Mouse (Mus musculus) liver, embryonic 14.5 days (tissue): Measurements from ENCODE around the gene Apobec3. TPM values are rescaled to one million over a fixed set of nuclear protein-coding genes. Genes with fewer than 3 reads are reported as not detected.

Experiments
- ATAC-seq: fragments of 200-750 bp; cut with Nextera tagmentation; 2 replicates; pipeline ENCODE4 v1.8.0; 2017; ENCODE audit warnings: moderate number of reproducible peaks, mild to moderate bottlenecking, moderate library complexity; ENCODE audit not compliant: insufficient read depth
- DNase-seq, 3 experiments: peaks; one replicate each; pipeline ENCODE4 v3.0.0-alpha.2; 2012 to 2013; ENCODE audit warnings: low read depth in 3 of 3, low spot score in 3 of 3
- H3K27ac ChIP-seq: fragments of 300-500 bp; sonication (generic); 2 replicates; pipeline ENCODE4 v1.5.1; 2014; ENCODE audit warnings: moderate library complexity, mild to moderate bottlenecking, control low read depth, inconsistent platforms
- H3K27me3 ChIP-seq: fragments of 300-500 bp; sonication (generic); 2 replicates; pipeline ENCODE4 v1.6.1; 2014; ENCODE audit warnings: mild to moderate bottlenecking, low read length, moderate library complexity; ENCODE audit not compliant: control insufficient read depth, insufficient read depth
- H3K36me3 ChIP-seq: fragments of 300-500 bp; sonication (generic); replicated peaks from 2 replicates; pipeline ENCODE4 v1.6.1; 2014; ENCODE audit warnings: low read depth; ENCODE audit not compliant: control insufficient read depth, insufficient read depth
- H3K4me1 ChIP-seq, 2 experiments: fragments of 200-500 bp in 1 of 2; fragments of 300-500 bp in 1 of 2; sonication (generic) in 1 of 2; replicated peaks; 2 replicates each; pipeline ENCODE4 v1.6.1; 2012 to 2014; ENCODE audit warnings: antibody characterized with exemption in 1 of 2, inconsistent platforms in 1 of 2, low read length in 1 of 2; ENCODE audit not compliant: control insufficient read depth in 2 of 2, insufficient read depth in 2 of 2
- H3K4me2 ChIP-seq: fragments of 300-500 bp; sonication (generic); 2 replicates; pipeline ENCODE4 v1.6.1; 2014; ENCODE audit warnings: low read depth, mild to moderate bottlenecking, control low read depth, moderate library complexity
- H3K4me3 ChIP-seq, 2 experiments: fragments of 200-500 bp in 1 of 2; fragments of 300-500 bp in 1 of 2; sonication (generic) in 1 of 2; 2 replicates each; pipeline ENCODE4 v1.5.1; 2012 to 2014; ENCODE audit warnings: low read depth in 2 of 2, low read length in 2 of 2, mild to moderate bottlenecking in 2 of 2, control low read depth in 1 of 2, inconsistent platforms in 1 of 2, moderate library complexity in 1 of 2; ENCODE audit not compliant: insufficient read depth in 1 of 2
- H3K9ac ChIP-seq: fragments of 300-500 bp; sonication (generic); replicated peaks from 2 replicates; pipeline ENCODE4 v1.6.1; 2014; ENCODE audit warnings: mild to moderate bottlenecking, control low read depth, moderate library complexity
- H3K9me3 ChIP-seq: fragments of 300-500 bp; sonication (generic); 2 replicates; pipeline ENCODE4 v1.6.1; 2016; ENCODE audit warnings: low read length, mixed read lengths; ENCODE audit not compliant: control insufficient read depth
- CTCF ChIP-seq: IDR thresholded peaks from 2 replicates; pipeline ENCODE4 v1.5.1; 2016; ENCODE audit warnings: antibody characterized with exemption, low read depth, control low read depth
- EP300 ChIP-seq: IDR thresholded peaks from 2 replicates; pipeline ENCODE4 v1.6.1; 2016; ENCODE audit warnings: antibody characterized with exemption, low read depth
- WGBS: fragments of 180-500 bp; shearing (Covaris S2); extraction: QIAGEN DNeasy Blood & Tissue Kit; methylation state at CpG from one replicate; pipeline ENCODE4 v1.1.7; 2014; ENCODE audit not compliant: insufficient replicate concordance; 5-methylcytosine and 5-hydroxymethylcytosine counted together
- polyA plus RNA-seq, 2 experiments: library from polyadenylated mRNA; depleted of rRNA in 1 of 2; stranded (reverse) in 1 of 2; unstranded in 1 of 2; fragments of >200 nt; fragmentation: Nextera tagmentation in 1 of 2; extraction: Ambion mirVana in 1 of 2; gene quantifications; 2 replicates each; pipeline versions ENCODE4 v1.2.1 to v1.2.3; 2012 to 2014

Apobec3 gene
- polyA plus RNA-seq (2012; rRNA removed) (23.5 and 29.8 TPM in 2 replicates), polyA plus RNA-seq (2014; fragmentation: Nextera tagmentation; extraction: Ambion mirVana) (34.3 and 35.9 TPM in 2 replicates)

GRCm38 (mm10) chr15:79891436-79892212 is at the start of gene Apobec3:
Apobec3 (plus strand) TSS chr15:79891659.
- H3K36me3 ChIP-seq, result no peaks in the 10 kb centered on the region; the same call in 1 of the 2 replicates
- peaks cover 23 to 31% of the 10 kb centered on the region in 2 experiments for H3K4me1 ChIP-seq
- TF ChIP-seq EP300 (no peak), CTCF (peak; percentile 98)
- peak; percentile 62 for ATAC-seq
- peak within 1 kb of the TSS; percentile 86 for H3K27ac ChIP-seq
- peak within 1 kb of the TSS; percentile 81 for H3K9ac ChIP-seq
- WGBS, result under 1% methylated on average over 20 of the region's 20 CpGs
- H3K4me3 ChIP-seq, result peak within 1 kb of the TSS; percentile 81 to 87
- H3K27me3 ChIP-seq, result no peaks in the 10 kb centered on the region
- H3K9me3 ChIP-seq, result no peaks in the 10 kb centered on the region
- peak; percentile 55 to 82 (median 68) for DNase-seq
- peak within 1 kb of the TSS; percentile 99 for H3K4me2 ChIP-seq

DNA sequence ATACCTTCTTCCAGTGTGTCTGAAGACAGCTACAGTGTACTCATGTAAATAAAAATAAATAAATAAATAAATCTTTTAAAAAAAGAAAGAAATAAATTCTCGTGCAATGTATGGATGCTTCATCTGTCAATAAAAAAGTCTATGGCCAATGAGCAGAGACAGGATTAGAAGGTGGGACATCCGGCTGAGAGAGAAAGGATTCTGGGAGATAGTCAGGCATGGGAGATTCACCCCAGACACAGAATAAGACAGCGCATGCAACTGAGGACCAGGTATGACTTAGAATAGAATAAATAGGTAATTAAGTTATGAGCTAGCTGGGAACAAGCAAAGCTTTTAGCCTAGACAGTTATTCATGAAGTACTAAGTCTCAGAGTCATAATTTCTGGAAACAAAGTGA is 48.5 kb upstream of the Apobec3 start:
- WGBS, result 63% methylated on average over 3 of the region's 3 CpGs
- DNase-seq, result no peak
- Histone ChIP-seq H3K36me3 (no peaks in the 10 kb centered on the region), H3K27me3 (no peaks in the 10 kb centered on the region; the same call in 1 of the 2 replicates), H3K4me3 (no peak overlapping the region), H3K9me3 (no peaks in the 10 kb centered on the region), H3K27ac (no peak overlapping the region), H3K4me2 (no peak overlapping the region), H3K9ac (no peak overlapping the region), H3K4me1 (no peaks in the 10 kb centered on the region)
- no peak for ATAC-seq
- TF ChIP-seq EP300 (no peak), CTCF (no peak)

DNA sequence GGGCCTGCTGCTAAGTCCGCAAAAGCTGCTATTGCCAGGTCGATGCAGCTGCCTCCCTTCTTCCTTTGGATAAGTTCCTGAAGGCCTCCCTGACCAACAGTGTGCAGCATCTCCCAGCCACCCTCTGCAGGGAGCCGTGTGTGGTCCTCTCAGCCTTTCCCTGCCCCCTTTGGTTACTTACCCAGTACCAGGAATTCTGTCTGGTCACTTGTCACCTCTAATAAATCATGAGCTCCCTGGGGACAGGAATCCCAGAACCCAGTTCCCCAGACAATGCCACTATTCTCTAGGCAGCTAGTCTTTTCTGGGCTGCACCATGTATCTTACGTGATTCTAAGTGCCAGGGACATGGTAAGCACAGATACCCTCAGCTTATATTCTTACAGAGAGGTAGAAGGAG is 45.5 kb upstream of the Apobec3 start:
- 54% methylated on average over 4 of the region's 4 CpGs for WGBS
- no peak overlapping the region for H3K9ac ChIP-seq
- H3K27ac ChIP-seq, result no peak overlapping the region
- H3K36me3 ChIP-seq, result no peaks in the 10 kb centered on the region
- ATAC-seq, result no peak
- H3K27me3 ChIP-seq, result no peaks in the 10 kb centered on the region; the same call in 1 of the 2 replicates
- no peaks in the 10 kb centered on the region for H3K9me3 ChIP-seq
- no peaks in the 10 kb centered on the region for H3K4me1 ChIP-seq
- no peak for DNase-seq
- TF ChIP-seq CTCF, result no peak
- H3K4me3 ChIP-seq, result no peak overlapping the region
- no peak overlapping the region for H3K4me2 ChIP-seq

- Histone ChIP-seq H3K27me3 (no peaks in the 10 kb centered on the region), H3K9ac (no peak overlapping the region), H3K4me1 (no peaks in the 10 kb centered on the region), H3K4me2 (no peak overlapping the region), H3K4me3 (no peak overlapping the region), H3K27ac (no peak overlapping the region), H3K9me3 (no peaks in the 10 kb centered on the region), H3K36me3 (no peaks in the 10 kb centered on the region)
- 32% methylated on average over 5 of the region's 5 CpGs for WGBS
- no peak for TF ChIP-seq CTCF
- no peak for TF ChIP-seq EP300
- DNase-seq (no peak), ATAC-seq (no peak)
Measured at GRCm38 (mm10) chr15:79847100-79847499, 44.4 kb upstream of the Apobec3 start.

DNA sequence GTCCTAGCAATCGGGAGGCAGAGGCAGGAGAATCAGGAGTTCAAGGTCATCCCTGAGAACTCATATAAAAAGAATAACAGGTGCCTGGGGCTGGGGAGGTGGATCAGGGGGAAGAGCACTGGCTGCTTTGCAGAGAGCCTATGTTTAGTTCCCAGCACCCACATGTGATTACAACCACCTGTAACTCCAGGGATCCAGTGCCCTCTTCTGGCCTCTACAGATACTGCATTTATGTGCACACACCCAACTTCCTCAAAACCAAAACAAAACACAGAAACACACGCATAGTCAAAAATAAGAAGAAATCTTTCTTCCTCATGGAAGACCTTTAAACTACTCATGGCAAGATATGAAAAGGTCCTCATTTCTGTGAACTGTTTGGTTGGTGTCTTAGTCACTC is 41.3 kb upstream of the Apobec3 start:
- Histone ChIP-seq H3K4me1 (no peaks in the 10 kb centered on the region), H3K4me3 (no peak overlapping the region), H3K9ac (no peak overlapping the region), H3K9me3 (no peaks in the 10 kb centered on the region), H3K4me2 (no peak overlapping the region), H3K36me3 (no peaks in the 10 kb centered on the region), H3K27ac (no peak overlapping the region), H3K27me3 (no peaks in the 10 kb centered on the region)
- ATAC-seq, result no peak
- WGBS, result 71% methylated on average over 2 of the region's 2 CpGs
- DNase-seq, result no peak
- TF ChIP-seq EP300, result no peak
- TF ChIP-seq CTCF, result peak; percentile 12; the same call in 1 of the 2 replicates
